ENCODE assay signal across 9 mouse cellular contexts in genomic region chr2:32621517-32621859, GRCm38 (mm10). TPM values are rescaled to one million over a fixed set of nuclear protein-coding genes. Genes with fewer than 3 reads are reported as not detected.
DNase-seq lines count a peak whose midpoint lies in the region; ATAC-seq and TF ChIP-seq lines count a peak whose summit lies in the region.
"Had no signal": no experiment of that assay in that cellular context is flagged by ENCODE, and none has a peak within 500 bp of the region (broad histone marks: within the 10 kb centered on the region; RNA-seq: fewer than 3 reads in every experiment).

Gene Ak1 (plus strand): TSS chr2:32621758.

- H3K27me3 ChIP-seq in heart, adult 2 months (ENCODE audit: control insufficient read depth, insufficient read depth, low read length): no peaks in the 10 kb centered on the region
- no peaks in the 10 kb centered on the region for H3K27me3 ChIP-seq in hindbrain, postnatal 0 days (ENCODE audit: insufficient read depth, low read length)
- H3K27me3 ChIP-seq in midbrain, embryonic 14.5 days (ENCODE audit: control insufficient read depth, insufficient read depth, low read length): no peaks in the 10 kb centered on the region
- H3K27me3 ChIP-seq: CH12.LX had no signal

- no peak within 1 kb of the TSS for H3K4me3 ChIP-seq in heart, adult 2 months
- H3K4me3 ChIP-seq in hindbrain, postnatal 0 days (ENCODE audit: low read length): no peak within 1 kb of the TSS
- no peak within 1 kb of the TSS for H3K4me3 ChIP-seq in midbrain, embryonic 14.5 days (replicated peaks; ENCODE audit: low read depth, low read length)

- no peak within 1 kb of the TSS for H3K4me2 ChIP-seq in hindbrain, postnatal 0 days (ENCODE audit: low read depth, low read length)
- no peak within 1 kb of the TSS for H3K4me2 ChIP-seq in midbrain, embryonic 14.5 days (ENCODE audit: low read length)

- TF ChIP-seq POLR2A in heart, adult 2 months (IDR thresholded peaks at IDR 0.05; ENCODE audit: insufficient read depth, low read depth, low read length): peak; percentile 8; the same call in 1 of the 2 replicates

- peak within 1 kb of the TSS; percentile 88 for H3K27ac ChIP-seq in heart, adult 2 months
- H3K27ac ChIP-seq in hindbrain, postnatal 0 days: peak within 1 kb of the TSS; percentile 68
- peak within 1 kb of the TSS; percentile 63 for H3K27ac ChIP-seq in midbrain, embryonic 14.5 days (replicated peaks; ENCODE audit: low read depth, low read length)

- H3K9me3 ChIP-seq in hindbrain, postnatal 0 days (ENCODE audit: low read length): no peaks in the 10 kb centered on the region
- H3K9me3 ChIP-seq in midbrain, embryonic 14.5 days (ENCODE audit: control insufficient read depth, low read length): no peaks in the 10 kb centered on the region

- no peak for DNase-seq in heart, adult 2 months
- DNase-seq in heart, adult 9 months (ENCODE audit: low spot score in 2 of 2): no peak
- no peak for DNase-seq in adrenal gland, adult 2 months
- DNase-seq in gastrocnemius, adult 8-10 months (ENCODE audit: low spot score in 2 of 2): no peak
- DNase-seq in hindbrain, postnatal 0 days (ENCODE audit: low spot score): no peak
- no peak for DNase-seq in midbrain, embryonic 14.5 days
- DNase-seq in B cell, adult 2 months: no peak
- DNase-seq in kidney, adult 9 months: no peak

- ATAC-seq in hindbrain, postnatal 0 days: peak; percentile 27; the same call in 1 of the 2 replicates
- no peak for ATAC-seq in midbrain, embryonic 14.5 days (ENCODE audit: low FRiP score, low TSS enrichment)

- no peak for TF ChIP-seq EP300 in heart, adult 2 months (IDR thresholded peaks at IDR 0.05; ENCODE audit: insufficient read depth, low read depth, low read length)

- no peak for TF ChIP-seq CTCF in heart, adult 2 months (IDR thresholded peaks at IDR 0.05)
- TF ChIP-seq CTCF in hindbrain, postnatal 0 days (IDR thresholded peaks at IDR 0.05; ENCODE audit: low read depth): no peak

- peaks cover 11% of the 10 kb centered on the region for H3K36me3 ChIP-seq in heart, adult 2 months (ENCODE audit: control insufficient read depth, insufficient read depth, low read length)
- H3K36me3 ChIP-seq in hindbrain, postnatal 0 days (ENCODE audit: insufficient read depth, low read length): no peaks in the 10 kb centered on the region
- H3K36me3 ChIP-seq in midbrain, embryonic 14.5 days (ENCODE audit: control insufficient read depth, insufficient read depth, low read length): no peaks in the 10 kb centered on the region

- 6% methylated on average over 7 of the region's 7 CpGs for WGBS in heart, adult 2 months
- WGBS in hindbrain, postnatal 0 days: 19% methylated on average over 7 of the region's 7 CpGs
- WGBS in midbrain, embryonic 14.5 days: 47% methylated on average over 7 of the region's 7 CpGs

- peaks cover 25% of the 10 kb centered on the region for H3K4me1 ChIP-seq in heart, adult 2 months (ENCODE audit: control insufficient read depth, insufficient read depth, low read length)
- H3K4me1 ChIP-seq in hindbrain, postnatal 0 days (ENCODE audit: insufficient read depth, low read length): peaks cover 17% of the 10 kb centered on the region
- H3K4me1 ChIP-seq in midbrain, embryonic 14.5 days (ENCODE audit: control insufficient read depth, insufficient read depth, low read length): peaks cover 27% of the 10 kb centered on the region

- intact Hi-C loops in heart, adult 2 months (cut with DNase I): no loop called here

- peak within 1 kb of the TSS; percentile 43 for H3K9ac ChIP-seq in heart, adult 2 months (ENCODE audit: low read depth, low read length)
- no peak within 1 kb of the TSS for H3K9ac ChIP-seq in hindbrain, postnatal 0 days (replicated peaks; ENCODE audit: low read length)
- no peak within 1 kb of the TSS; the same call in 1 of the 2 replicates for H3K9ac ChIP-seq in midbrain, embryonic 14.5 days (replicated peaks; ENCODE audit: low read length)

- no peaks in the 10 kb centered on the region for H3K79me2 ChIP-seq in heart, adult 2 months (replicated peaks; ENCODE audit: control insufficient read depth, insufficient read depth, low read length)

RNA-seq across cellular contexts. Expression of gene Ak1, which starts in this region (rescaled TPM):
- 100 to 1,000 TPM; 606 to 670 TPM for total RNA-seq in heart, adult 2 months (2021)
- 584 and 623 TPM in 2 replicates for polyA plus RNA-seq in heart, adult 2 months (2012; rRNA removed)
- total RNA-seq in adrenal gland, adult 2 months (2021): 10 to 100 TPM; 40.6 to 59.0 TPM
- polyA plus RNA-seq in adrenal gland, adult 2 months (2012; rRNA removed): 66.6 and 67.7 TPM in 2 replicates
- 1,000 to 10,000 TPM; 1,455 to 1,877 (median 1,746) TPM for total RNA-seq in gastrocnemius, adult 8-10 months (2022)
- 89.8 and 92.2 TPM in 2 replicates for total RNA-seq in hindbrain, postnatal 0 days (2014; rRNA removed)
- polyA plus RNA-seq in hindbrain, postnatal 0 days (2015; fragmentation: Nextera tagmentation; extraction: Ambion mirVana): 103 and 106 TPM in 2 replicates
- 69.2 and 76.2 TPM in 2 replicates for polyA plus RNA-seq in midbrain, embryonic 14.5 days (2014; fragmentation: Nextera tagmentation; extraction: Ambion mirVana)
